In genomic region chr5:122132167-122133049, GRCm38 (mm10) we compare ENCODE assay signal across 8 mouse cellular contexts. TPM values are rescaled to one million over a fixed set of nuclear protein-coding genes. Genes with fewer than 3 reads are reported as not detected.
DNase-seq lines count a peak whose midpoint lies in the region; ATAC-seq and TF ChIP-seq lines count a peak whose summit lies in the region.

No protein-coding gene starts in this region.

- no peaks in the 10 kb centered on the region for H3K36me3 ChIP-seq in kidney, embryonic 14.5 days (ENCODE audit: control insufficient read depth, insufficient read depth, low read length)
- H3K36me3 ChIP-seq in hindbrain, embryonic 15.5 days, result no peaks in the 10 kb centered on the region
- no peaks in the 10 kb centered on the region for H3K36me3 ChIP-seq in midbrain, embryonic 14.5 days (ENCODE audit: control insufficient read depth, insufficient read depth, low read length)

- TF ChIP-seq POLR2A in bone marrow macrophage, adult 2 months (IDR thresholded peaks at IDR 0.05; ENCODE audit: borderline replicate concordance, low read depth, low read length), result no peak

- H3K27ac ChIP-seq in kidney, embryonic 14.5 days (ENCODE audit: low read depth, low read length), result no peak overlapping the region
- H3K27ac ChIP-seq in bone marrow macrophage, adult 2 months (ENCODE audit: insufficient read depth, low read depth, low read length), result 0 out of 2 replicates have a peak overlapping the region, but pooled peaks have one; percentile 32
- no peak overlapping the region for H3K27ac ChIP-seq in hindbrain, embryonic 15.5 days (replicated peaks)
- H3K27ac ChIP-seq in midbrain, embryonic 14.5 days (replicated peaks; ENCODE audit: low read depth, low read length), result no peak overlapping the region

- peak overlapping the region; percentile 40 for H3K4me3 ChIP-seq in kidney, embryonic 14.5 days (ENCODE audit: low read length)
- peak overlapping the region; percentile 56 for H3K4me3 ChIP-seq in bone marrow macrophage, adult 2 months (ENCODE audit: insufficient read depth, low read length)
- H3K4me3 ChIP-seq in hindbrain, embryonic 15.5 days, result peak overlapping the region; percentile 35
- H3K4me3 ChIP-seq in midbrain, embryonic 14.5 days (replicated peaks; ENCODE audit: low read depth, low read length), result peak overlapping the region; percentile 31

- peak overlapping the region; percentile 82 for H3K4me2 ChIP-seq in kidney, embryonic 14.5 days (replicated peaks; ENCODE audit: low read depth, low read length)
- H3K4me2 ChIP-seq in hindbrain, embryonic 15.5 days, result peak overlapping the region; percentile 76
- H3K4me2 ChIP-seq in midbrain, embryonic 14.5 days (ENCODE audit: low read length), result peak overlapping the region; percentile 59

- H3K9ac ChIP-seq in kidney, embryonic 14.5 days (ENCODE audit: low read depth, low read length), result peak overlapping the region; percentile 37; the same call in 1 of the 2 replicates
- no peak overlapping the region for H3K9ac ChIP-seq in hindbrain, embryonic 15.5 days
- H3K9ac ChIP-seq in midbrain, embryonic 14.5 days (replicated peaks; ENCODE audit: low read length), result no peak overlapping the region; the same call in 1 of the 2 replicates

- no peaks in the 10 kb centered on the region for H3K27me3 ChIP-seq in kidney, embryonic 14.5 days (ENCODE audit: control insufficient read depth, insufficient read depth, low read length)
- peaks cover 9% of the 10 kb centered on the region for H3K27me3 ChIP-seq in hindbrain, embryonic 15.5 days
- H3K27me3 ChIP-seq in midbrain, embryonic 14.5 days (ENCODE audit: control insufficient read depth, insufficient read depth, low read length), result no peaks in the 10 kb centered on the region

- no peak for DNase-seq in kidney, adult 9 months
- DNase-seq in midbrain, embryonic 14.5 days, result no peak
- DNase-seq in adrenal gland, postnatal 4 days (ENCODE audit: low spot score in 2 of 2), result no peak
- DNase-seq in urinary bladder, adult 2 months (ENCODE audit: low spot score), result no peak
- no peak for DNase-seq in right cerebral cortex, postnatal 36 days (ENCODE audit: low spot score in 2 of 2)

- 0 out of 2 replicates have a peak, but pooled peaks cover 8% of the 10 kb centered on the region for H3K4me1 ChIP-seq in kidney, embryonic 14.5 days (ENCODE audit: control insufficient read depth, insufficient read depth, low read length)
- peaks cover 24% of the 10 kb centered on the region for H3K4me1 ChIP-seq in bone marrow macrophage, adult 2 months (ENCODE audit: control insufficient read depth, insufficient read depth, low read length)
- H3K4me1 ChIP-seq in hindbrain, embryonic 15.5 days (replicated peaks), result peaks cover 14% of the 10 kb centered on the region
- peaks cover 7% of the 10 kb centered on the region; the same call in 1 of the 2 replicates for H3K4me1 ChIP-seq in midbrain, embryonic 14.5 days (ENCODE audit: control insufficient read depth, insufficient read depth, low read length)

- ATAC-seq in kidney, embryonic 14.5 days (ENCODE audit: low FRiP score, low TSS enrichment), result no peak
- ATAC-seq in hindbrain, embryonic 15.5 days (ENCODE audit: low FRiP score, low read depth), result no peak
- ATAC-seq in midbrain, embryonic 14.5 days (ENCODE audit: low FRiP score, low TSS enrichment), result no peak

- H3K9me3 ChIP-seq in kidney, embryonic 14.5 days (ENCODE audit: control insufficient read depth, low read length), result no peaks in the 10 kb centered on the region
- H3K9me3 ChIP-seq in hindbrain, embryonic 15.5 days, result no peaks in the 10 kb centered on the region
- H3K9me3 ChIP-seq in midbrain, embryonic 14.5 days (ENCODE audit: control insufficient read depth, low read length), result no peaks in the 10 kb centered on the region

- 26% methylated on average over 26 of the region's 26 CpGs for WGBS in kidney, embryonic 14.5 days
- 21% methylated on average over 26 of the region's 26 CpGs for WGBS in hindbrain, embryonic 15.5 days
- 26% methylated on average over 26 of the region's 26 CpGs for WGBS in midbrain, embryonic 14.5 days

- TF ChIP-seq CTCF in bone marrow macrophage, adult 2 months (IDR thresholded peaks at IDR 0.05; ENCODE audit: low read depth, low read length), result no peak

RNA-seq across cellular contexts. Expression of gene Ccdc63, which starts 8.2 kb away (rescaled TPM):
- polyA plus RNA-seq in kidney, embryonic 14.5 days (2014; fragmentation: Nextera tagmentation; extraction: Ambion mirVana), result 0.31 and 0.36 TPM in 2 replicates
- polyA plus RNA-seq in bone marrow macrophage, adult 2 months (2012; ENCODE audit: insufficient read depth, insufficient read length, missing spikeins), result 1.8 and 2.5 TPM in 2 replicates
- not detected in 2 replicates for polyA plus RNA-seq in hindbrain, embryonic 15.5 days (2015; fragmentation: Nextera tagmentation; extraction: Ambion mirVana)
- polyA plus RNA-seq in midbrain, embryonic 14.5 days (2014; fragmentation: Nextera tagmentation; extraction: Ambion mirVana), result not detected in 2 replicates
- under 1 TPM; 0.20 to 0.28 TPM for total RNA-seq in adrenal gland, postnatal 4 days (2021)
- polyA plus RNA-seq in urinary bladder, adult 2 months (2012; rRNA removed), result 0.18 and 0.19 TPM in 2 replicates

RNA-seq across cellular contexts. Expression of gene Ppp1cc, which starts 25.7 kb away (rescaled TPM):
- polyA plus RNA-seq in kidney, embryonic 14.5 days (2014; fragmentation: Nextera tagmentation; extraction: Ambion mirVana), result 281 and 296 TPM in 2 replicates
- 308 and 336 TPM in 2 replicates for polyA plus RNA-seq in bone marrow macrophage, adult 2 months (2012; ENCODE audit: insufficient read depth, insufficient read length, missing spikeins)
- 210 and 213 TPM in 2 replicates for polyA plus RNA-seq in hindbrain, embryonic 15.5 days (2015; fragmentation: Nextera tagmentation; extraction: Ambion mirVana)
- 232 and 238 TPM in 2 replicates for polyA plus RNA-seq in midbrain, embryonic 14.5 days (2014; fragmentation: Nextera tagmentation; extraction: Ambion mirVana)
- 100 to 1,000 TPM; 211 to 221 TPM for total RNA-seq in adrenal gland, postnatal 4 days (2021)
- 167 and 172 TPM in 2 replicates for polyA plus RNA-seq in urinary bladder, adult 2 months (2012; rRNA removed)

RNA-seq across cellular contexts. Expression of gene Myl2, which starts 31.7 kb away (rescaled TPM):
- polyA plus RNA-seq in kidney, embryonic 14.5 days (2014; fragmentation: Nextera tagmentation; extraction: Ambion mirVana), result 1.6 TPM in 1 of 2 replicates, not detected in the other
- polyA plus RNA-seq in bone marrow macrophage, adult 2 months (2012; ENCODE audit: insufficient read depth, insufficient read length, missing spikeins), result 3.6 TPM in 1 of 2 replicates, not detected in the other
- polyA plus RNA-seq in hindbrain, embryonic 15.5 days (2015; fragmentation: Nextera tagmentation; extraction: Ambion mirVana), result 2.1 and 2.6 TPM in 2 replicates
- 1.9 and 3.0 TPM in 2 replicates for polyA plus RNA-seq in midbrain, embryonic 14.5 days (2014; fragmentation: Nextera tagmentation; extraction: Ambion mirVana)
- total RNA-seq in adrenal gland, postnatal 4 days (2021), result 10 to 100 TPM in 1 of 2 experiments, 1 to 10 TPM in 1; 4.8 to 30.3 TPM
- not detected in 2 replicates for polyA plus RNA-seq in urinary bladder, adult 2 months (2012; rRNA removed)
